Mouse (Mus musculus): Measurements from ENCODE around the gene Plpp3. TPM values are rescaled to one million over a fixed set of nuclear protein-coding genes. Genes with fewer than 3 reads are reported as not detected.

Gene Plpp3
- polyA plus RNA-seq, 1 experiment from 2014 or later: 143 TPM

DNA sequence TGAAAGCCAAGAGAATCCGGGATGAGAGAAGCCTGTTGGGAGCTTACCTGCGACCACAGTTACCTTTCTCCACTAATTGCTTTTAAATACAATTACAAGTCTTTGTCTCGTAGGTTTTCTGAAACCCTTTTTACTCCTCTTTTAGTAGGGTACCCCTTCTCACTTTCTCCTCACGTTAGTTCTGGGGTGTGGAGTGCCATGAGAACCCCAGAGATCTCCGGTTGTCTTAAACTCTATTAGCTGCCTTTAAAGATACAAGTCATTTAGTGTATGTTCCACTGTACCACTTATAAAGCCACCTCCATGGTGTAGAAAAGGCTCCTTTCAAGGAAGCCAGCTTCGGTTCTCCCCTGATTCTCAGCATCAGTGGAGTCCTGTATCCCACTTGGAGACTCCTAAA lies 3.3 kb downstream of the Plpp3 start:
- Histone ChIP-seq H3K27me3 (no peaks in the 10 kb centered on the region), H3K4me1 (peaks cover 62% of the 10 kb centered on the region), H3K36me3 (peaks cover 27% of the 10 kb centered on the region), H3K27ac (no peak overlapping the region), H3K9me3 (no peaks in the 10 kb centered on the region), H3K9ac (peak overlapping the region; percentile 31), H3K4me2 (replicated peaks) (peak overlapping the region; percentile 92), H3K4me3 (peak overlapping the region; percentile 96)
- 67% methylated on average over 6 of the region's 6 CpGs for WGBS
- ATAC-seq (ENCODE audit: low FRiP score, low read depth): no peak

DNA sequence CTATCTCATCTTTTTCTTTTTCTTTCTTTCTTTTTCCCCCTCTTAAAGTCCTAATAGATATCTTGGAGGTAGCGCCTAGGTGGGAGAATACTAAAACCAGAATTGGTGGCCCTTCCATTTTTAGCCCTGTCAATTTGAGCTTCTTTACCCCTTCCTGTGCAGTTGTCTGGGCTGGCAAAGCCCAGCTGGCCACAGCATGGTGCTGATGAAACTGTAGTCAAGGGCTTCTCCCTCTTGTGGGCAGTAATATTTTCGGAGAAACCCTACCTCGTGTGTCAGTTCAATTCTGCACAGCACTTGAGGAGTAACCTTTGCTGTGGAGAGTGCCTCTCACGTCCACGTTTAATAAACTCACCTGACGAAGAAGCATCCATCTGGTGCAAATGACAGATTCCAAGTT lies 4.9 kb downstream of the Plpp3 start:
- Histone ChIP-seq H3K9me3 (no peaks in the 10 kb centered on the region), H3K36me3 (peaks cover 27% of the 10 kb centered on the region), H3K27me3 (no peaks in the 10 kb centered on the region), H3K4me2 (replicated peaks) (peak overlapping the region; percentile 92), H3K27ac (no peak overlapping the region), H3K4me3 (peak overlapping the region; percentile 96; the same call in 1 of the 2 replicates), H3K4me1 (peaks cover 64% of the 10 kb centered on the region), H3K9ac (no peak overlapping the region)
- no peak for ATAC-seq (ENCODE audit: low FRiP score, low read depth)
- WGBS: 53% methylated on average over 6 of the region's 6 CpGs

DNA sequence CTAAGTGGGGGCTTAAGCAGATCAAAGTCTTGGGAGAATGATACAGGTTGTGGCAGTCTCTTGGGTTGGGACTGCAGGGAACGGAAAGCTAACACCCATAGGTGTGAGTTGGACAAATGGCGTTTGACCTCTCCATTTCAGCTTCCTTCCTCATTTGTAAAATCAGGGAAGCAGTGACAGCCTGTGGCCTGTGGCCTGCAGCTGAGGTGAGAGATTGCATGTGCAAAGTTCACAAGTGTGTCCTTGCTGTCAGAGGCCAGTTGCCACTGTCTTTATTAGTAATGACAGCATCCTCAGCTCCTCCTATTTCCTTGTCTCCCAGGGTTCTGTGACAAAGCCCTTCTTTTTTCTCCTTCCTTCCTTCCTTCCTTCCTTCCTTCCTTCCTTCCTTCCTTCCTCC lies 5.5 kb downstream of the Plpp3 start:
- no peak for ATAC-seq (ENCODE audit: low FRiP score, low read depth)
- Histone ChIP-seq H3K4me2 (replicated peaks) (peak overlapping the region; percentile 92), H3K27me3 (no peaks in the 10 kb centered on the region), H3K9ac (no peak overlapping the region), H3K27ac (no peak overlapping the region), H3K36me3 (peaks cover 28% of the 10 kb centered on the region), H3K9me3 (no peaks in the 10 kb centered on the region), H3K4me3 (no peak overlapping the region), H3K4me1 (peaks cover 67% of the 10 kb centered on the region)
- 39% methylated on average over 2 of the region's 2 CpGs for WGBS

DNA sequence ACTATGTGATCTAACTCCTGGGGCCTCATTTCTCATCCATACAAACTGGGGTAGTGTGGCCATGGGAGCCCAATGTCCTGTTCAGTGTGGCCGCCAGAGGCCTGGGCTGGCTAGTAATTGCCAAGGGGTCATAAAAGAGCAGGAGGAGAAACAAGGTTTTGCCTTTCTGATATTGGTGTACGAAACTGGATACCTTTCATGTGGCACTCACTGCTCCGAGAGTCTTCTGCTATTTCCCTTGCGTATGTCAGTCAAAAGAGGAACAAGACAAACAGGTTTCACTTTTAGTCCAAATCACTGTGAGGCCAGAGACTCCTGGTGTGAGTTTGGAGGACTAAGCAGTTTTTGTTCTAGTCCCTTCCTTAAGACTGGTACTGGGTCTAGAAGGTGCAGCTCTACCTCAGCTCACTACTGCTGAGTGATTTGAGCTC lies 6.8 kb downstream of the Plpp3 start:
- 45% methylated on average over 4 of the region's 4 CpGs for WGBS

DNA sequence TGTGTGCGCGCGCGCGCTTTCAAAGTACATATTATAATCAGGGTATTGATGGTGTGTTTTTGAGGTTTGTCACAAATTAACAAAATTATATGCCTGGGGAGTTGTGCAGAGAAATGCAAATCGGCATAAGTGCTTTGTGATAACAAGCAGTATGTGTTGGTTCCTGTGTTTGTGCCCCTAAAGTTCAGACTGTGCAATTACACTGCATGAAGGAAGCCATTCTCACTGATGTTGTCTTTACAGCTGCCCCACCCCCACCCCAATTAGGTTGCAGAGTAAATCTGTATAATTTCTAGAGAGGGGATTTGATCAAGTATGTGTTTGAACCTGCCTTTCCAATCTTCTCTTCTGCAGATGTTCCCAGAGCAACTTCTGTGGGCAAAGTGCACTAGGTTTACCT lies 7.8 kb downstream of the Plpp3 start:
- H3K36me3 ChIP-seq: peaks cover 33% of the 10 kb centered on the region
- H3K9me3 ChIP-seq: no peaks in the 10 kb centered on the region
- H3K4me2 ChIP-seq (replicated peaks): no peak overlapping the region
- H3K4me1 ChIP-seq: peaks cover 80% of the 10 kb centered on the region
- no peak overlapping the region for H3K9ac ChIP-seq
- H3K27ac ChIP-seq: no peak overlapping the region
- H3K4me3 ChIP-seq: no peak overlapping the region
- H3K27me3 ChIP-seq: no peaks in the 10 kb centered on the region
- no peak for ATAC-seq (ENCODE audit: low FRiP score, low read depth)
- WGBS: 90% methylated on average over 6 of the region's 6 CpGs

More for the DNA sequence above, 6.8 kb downstream of the Plpp3 start:
- peaks cover 33% of the 10 kb centered on the region for H3K36me3 ChIP-seq
- no peak for ATAC-seq (ENCODE audit: low FRiP score, low read depth)
- H3K4me1 ChIP-seq: peaks cover 79% of the 10 kb centered on the region
- H3K4me2 ChIP-seq (replicated peaks): peak overlapping the region; percentile 92
- H3K27ac ChIP-seq: no peak overlapping the region
- H3K9me3 ChIP-seq: no peaks in the 10 kb centered on the region
- no peak overlapping the region for H3K4me3 ChIP-seq
- no peak overlapping the region for H3K9ac ChIP-seq
- no peaks in the 10 kb centered on the region for H3K27me3 ChIP-seq

DNA sequence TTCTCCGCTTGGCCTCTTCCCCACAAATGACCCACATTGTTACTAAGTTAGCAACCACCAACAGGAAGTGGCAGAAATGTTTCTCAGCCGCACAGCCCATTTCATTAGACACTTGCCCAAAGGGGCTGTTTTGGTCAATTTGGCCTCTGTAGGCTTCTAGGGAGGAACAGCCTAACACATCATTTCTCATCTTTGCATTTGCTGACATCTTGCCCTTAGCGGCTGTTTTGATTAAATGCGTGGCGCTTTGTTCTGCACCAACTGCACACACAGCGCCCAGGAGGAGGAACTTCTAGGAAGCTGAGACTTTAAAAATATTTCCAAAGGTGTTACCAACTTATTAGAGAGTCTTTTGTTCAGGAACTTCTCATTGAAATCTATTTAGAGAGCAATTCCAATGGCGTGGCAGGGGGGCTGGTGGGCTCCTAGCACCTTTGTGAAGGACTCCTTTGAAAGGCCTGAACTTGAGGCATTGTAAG lies 12.0 kb downstream of the Plpp3 start:
- no peak overlapping the region for H3K9ac ChIP-seq
- H3K4me2 ChIP-seq (replicated peaks): peak overlapping the region; percentile 19; the same call in 1 of the 2 replicates
- H3K4me1 ChIP-seq: peaks cover 56% of the 10 kb centered on the region
- no peak overlapping the region for H3K27ac ChIP-seq
- no peak overlapping the region for H3K4me3 ChIP-seq
- WGBS: 38% methylated on average over 7 of the region's 7 CpGs
- no peaks in the 10 kb centered on the region for H3K27me3 ChIP-seq
- ATAC-seq (ENCODE audit: low FRiP score, low read depth): no peak
- no peaks in the 10 kb centered on the region for H3K9me3 ChIP-seq
- peaks cover 27% of the 10 kb centered on the region for H3K36me3 ChIP-seq

DNA sequence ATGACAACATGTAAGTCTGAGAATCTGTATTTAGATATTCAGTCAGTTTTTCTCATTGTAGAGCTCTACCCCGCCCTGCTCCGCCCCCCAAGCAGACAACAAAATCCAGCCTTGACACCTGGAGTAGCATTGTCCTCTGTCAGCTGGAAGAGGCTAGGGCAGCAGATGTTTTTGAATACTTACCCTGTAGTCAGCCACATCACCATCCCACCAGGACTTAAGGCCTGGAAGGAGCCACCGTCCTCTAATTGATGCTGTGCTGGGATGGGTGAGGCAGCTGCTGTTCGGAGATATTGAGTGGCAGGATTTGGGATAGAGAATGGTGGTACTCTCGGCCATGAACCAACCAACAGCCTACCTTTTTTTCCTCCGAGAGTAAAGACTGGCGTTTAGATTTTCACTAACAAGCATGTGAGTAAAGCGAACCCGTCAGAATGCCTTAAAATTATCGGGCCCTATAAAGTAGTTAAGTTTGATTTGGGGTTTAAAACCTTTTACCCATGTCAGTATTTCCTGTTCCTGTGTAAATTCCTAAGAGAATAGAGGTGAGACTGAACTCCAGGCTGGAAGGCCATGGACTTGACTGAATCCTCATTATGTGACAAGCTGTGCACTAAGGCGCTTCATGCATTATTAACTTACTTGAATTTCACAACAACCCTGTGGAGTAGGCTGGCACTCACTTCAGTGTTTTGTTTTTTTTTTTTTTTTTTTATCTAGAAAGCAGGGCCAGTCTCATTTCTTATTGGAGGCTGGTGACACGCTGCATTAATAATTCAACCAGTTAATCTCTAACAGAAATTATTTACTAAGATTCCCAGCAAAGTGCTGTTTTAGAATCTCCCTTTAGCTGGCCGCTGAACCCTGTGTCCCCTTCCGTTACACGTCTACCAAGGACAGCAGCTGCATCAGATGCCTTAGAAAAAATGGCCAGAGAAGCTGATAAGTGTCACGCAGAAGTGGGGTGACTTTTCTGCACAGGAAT lies 13.0 kb downstream of the Plpp3 start:
- Histone ChIP-seq H3K4me3 (no peak overlapping the region), H3K36me3 (peaks cover 27% of the 10 kb centered on the region), H3K9me3 (no peaks in the 10 kb centered on the region), H3K27ac (peak overlapping the region; percentile 3; the same call in 1 of the 2 replicates), H3K9ac (no peak overlapping the region), H3K4me1 (peaks cover 58% of the 10 kb centered on the region), H3K4me2 (replicated peaks) (no peak overlapping the region), H3K27me3 (no peaks in the 10 kb centered on the region)
- no peak for ATAC-seq (ENCODE audit: low FRiP score, low read depth)
- 54% methylated on average over 16 of the region's 16 CpGs for WGBS

DNA sequence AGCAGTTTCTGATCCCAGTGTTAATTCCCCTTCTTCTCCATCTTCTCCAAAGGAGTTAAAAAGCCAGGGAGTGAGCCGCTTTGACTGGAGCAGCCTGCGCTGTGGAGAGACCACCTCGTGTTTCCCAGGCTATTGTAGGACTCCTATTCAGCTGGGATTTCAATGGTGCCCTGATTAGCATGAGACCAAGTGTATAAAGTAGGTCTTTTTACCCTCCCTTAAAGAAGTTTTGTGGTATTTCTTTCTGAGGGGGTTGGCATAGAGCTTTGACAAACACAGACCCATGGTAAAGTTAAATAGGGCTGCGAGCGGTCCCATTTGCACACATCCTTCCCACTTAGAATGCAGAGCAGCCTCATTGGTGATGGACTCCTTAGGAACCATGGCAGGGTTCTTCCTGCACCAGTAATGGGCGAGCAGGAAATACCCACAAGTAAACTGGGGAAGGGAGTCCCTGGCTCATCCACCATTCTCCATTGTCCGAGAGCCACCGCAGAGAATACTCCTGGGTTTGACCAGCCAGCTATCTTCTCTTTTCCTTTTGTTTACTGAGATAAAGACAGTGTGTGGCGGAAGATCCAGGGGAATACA lies 13.8 kb downstream of the Plpp3 start:
- Histone ChIP-seq H3K36me3 (peaks cover 27% of the 10 kb centered on the region), H3K27ac (no peak overlapping the region), H3K9me3 (no peaks in the 10 kb centered on the region), H3K4me3 (no peak overlapping the region), H3K9ac (no peak overlapping the region), H3K4me1 (peaks cover 60% of the 10 kb centered on the region), H3K4me2 (replicated peaks) (no peak overlapping the region), H3K27me3 (no peaks in the 10 kb centered on the region)
- WGBS: 73% methylated on average over 9 of the region's 9 CpGs
- no peak for ATAC-seq (ENCODE audit: low FRiP score, low read depth)

DNA sequence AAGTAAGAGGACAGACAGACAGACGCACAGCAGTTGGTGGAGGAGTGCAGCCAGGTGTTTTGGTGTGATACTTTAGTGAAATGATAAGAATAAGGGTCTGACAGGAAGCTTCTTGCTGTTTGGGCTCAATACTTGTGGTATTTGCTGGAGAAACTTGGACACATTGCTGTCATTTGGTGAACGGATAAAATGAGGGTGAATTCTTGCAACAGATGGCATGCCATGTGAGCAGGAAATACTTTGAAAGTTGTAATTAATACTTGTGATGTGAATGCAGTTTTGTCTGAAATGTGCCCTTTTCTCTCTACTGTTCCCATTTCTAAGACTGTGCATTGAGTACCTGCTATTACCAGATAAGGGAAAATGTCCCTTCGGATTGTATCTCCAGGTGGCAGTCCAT lies 14.3 kb downstream of the Plpp3 start:
- no peaks in the 10 kb centered on the region for H3K9me3 ChIP-seq
- peaks cover 65% of the 10 kb centered on the region for H3K4me1 ChIP-seq
- peaks cover 29% of the 10 kb centered on the region for H3K36me3 ChIP-seq
- H3K9ac ChIP-seq: no peak overlapping the region
- WGBS: 78% methylated on average over 3 of the region's 3 CpGs
- no peaks in the 10 kb centered on the region for H3K27me3 ChIP-seq
- no peak overlapping the region for H3K27ac ChIP-seq
- no peak overlapping the region for H3K4me2 ChIP-seq (replicated peaks)
- H3K4me3 ChIP-seq: no peak overlapping the region
- ATAC-seq (ENCODE audit: low FRiP score, low read depth): no peak

DNA sequence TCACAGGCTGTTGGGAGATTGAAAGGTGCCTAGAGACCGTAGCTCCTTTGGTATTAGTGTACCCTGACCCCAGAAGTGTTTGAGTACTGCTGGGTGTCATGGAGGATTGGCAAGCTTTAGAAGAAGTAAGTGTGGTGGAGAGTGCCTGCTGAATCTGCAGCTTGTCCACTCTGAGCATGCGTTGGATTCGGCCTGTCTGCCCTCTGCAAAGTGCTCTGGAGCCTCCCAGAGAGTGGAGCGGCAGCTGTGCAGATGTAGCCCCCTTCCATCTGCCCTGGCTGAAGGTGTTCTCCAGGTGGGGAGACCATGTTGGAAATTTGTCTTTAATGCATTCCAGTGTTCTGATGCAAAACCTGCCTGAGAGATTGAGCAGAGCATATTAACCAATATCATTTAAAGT lies 17.6 kb downstream of the Plpp3 start:
- Histone ChIP-seq H3K9ac (no peak overlapping the region), H3K4me1 (peaks cover 69% of the 10 kb centered on the region), H3K4me2 (replicated peaks) (no peak overlapping the region), H3K4me3 (no peak overlapping the region), H3K27ac (peak overlapping the region; percentile 67; the same call in 1 of the 2 replicates), H3K27me3 (no peaks in the 10 kb centered on the region), H3K9me3 (no peaks in the 10 kb centered on the region), H3K36me3 (peaks cover 32% of the 10 kb centered on the region)
- no peak for ATAC-seq (ENCODE audit: low FRiP score, low read depth)
- WGBS: 53% methylated on average over 4 of the region's 4 CpGs

DNA sequence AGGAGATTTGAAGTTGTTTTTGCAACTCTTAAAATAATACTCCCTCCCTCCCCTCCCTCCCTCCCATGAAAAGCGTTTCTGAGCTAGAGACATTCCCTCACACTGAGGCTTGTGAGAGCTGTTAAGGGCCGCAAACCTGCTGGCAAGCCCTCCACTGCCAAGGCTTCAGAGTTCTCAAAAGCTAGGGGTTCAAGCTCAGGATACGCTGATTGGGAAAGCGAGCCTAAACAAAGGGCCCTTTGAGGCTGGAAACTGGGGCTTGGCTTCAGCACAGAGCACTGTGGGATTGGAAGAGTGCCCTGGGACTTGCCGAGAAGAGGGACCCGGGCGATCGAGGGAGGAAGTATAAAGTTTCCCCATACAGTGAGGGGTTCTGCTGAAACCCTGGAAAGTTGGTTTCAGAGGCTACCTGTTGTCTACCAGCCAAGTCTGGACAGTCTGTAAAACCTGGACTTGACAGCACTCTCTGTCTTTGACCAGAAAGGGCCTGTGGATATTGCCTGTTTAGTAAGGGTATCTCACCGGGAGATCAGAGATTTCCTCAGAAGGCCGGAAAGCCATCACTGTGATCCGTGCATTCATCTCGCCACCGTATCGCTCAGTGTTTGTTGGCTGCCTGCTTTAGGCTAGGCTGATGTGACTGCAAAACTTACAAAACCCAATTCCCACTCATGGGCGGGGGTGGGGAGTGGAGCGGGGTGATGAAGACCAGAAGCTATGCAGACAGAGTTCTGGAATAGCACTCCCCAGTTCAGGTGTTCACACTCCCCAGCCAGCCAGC lies 18.3 kb downstream of the Plpp3 start:
- peaks cover 33% of the 10 kb centered on the region for H3K36me3 ChIP-seq
- 54% methylated on average over 16 of the region's 16 CpGs for WGBS
- peak overlapping the region; percentile 27; the same call in 1 of the 2 replicates for H3K4me2 ChIP-seq (replicated peaks)
- H3K27me3 ChIP-seq: no peaks in the 10 kb centered on the region
- peaks cover 69% of the 10 kb centered on the region for H3K4me1 ChIP-seq
- peak; percentile 78 for ATAC-seq (ENCODE audit: low FRiP score, low read depth)
- no peak overlapping the region for H3K9ac ChIP-seq
- no peak overlapping the region for H3K4me3 ChIP-seq
- no peaks in the 10 kb centered on the region for H3K9me3 ChIP-seq
- peak overlapping the region; percentile 67; the same call in 1 of the 2 replicates for H3K27ac ChIP-seq
